Mouse (Mus musculus) ES-Bruce4 (cell line): ENCODE measurements around the gene Scand1.

Experiments used
- EP300 ChIP-seq: IDR thresholded peaks from 2 replicates; pipeline ENCODE4 v1.6.1; 2011; ENCODE audit warnings: low read depth, low read length; ENCODE audit not compliant: insufficient read depth
- POLR2A ChIP-seq: IDR thresholded peaks from one replicate; pipeline ENCODE4 v1.8.1; 2011; ENCODE audit warnings: low read length; ENCODE audit not compliant: insufficient read depth

GRCm38 (mm10) chr2:156291998-156292397 is 20.5 kb downstream of the Scand1 start:
- TF ChIP-seq POLR2A (no peak), EP300 (no peak)
